ENCODE assay signal across 11 mouse cellular contexts in the genomic region with DNA sequence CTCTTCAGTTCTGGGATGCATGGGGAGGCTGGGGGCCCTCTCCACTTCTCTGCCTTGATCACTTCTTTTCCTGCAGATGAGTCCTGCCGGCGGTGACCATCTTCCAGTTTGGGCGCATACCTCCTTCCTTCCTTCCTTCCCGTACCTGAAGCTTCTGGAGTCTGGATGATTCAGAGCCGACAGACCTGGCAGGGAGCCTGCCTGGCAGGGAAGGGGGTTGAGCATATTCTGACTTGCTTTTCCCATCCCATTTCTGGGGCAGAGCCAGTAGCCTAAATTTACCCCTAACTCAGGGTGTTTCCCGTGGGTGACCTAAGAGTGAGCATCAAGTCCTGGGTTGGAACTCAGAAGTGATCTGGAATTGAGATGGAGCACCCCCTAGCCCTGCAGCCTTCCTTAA. TPM values are rescaled to one million over a fixed set of nuclear protein-coding genes. Genes with fewer than 3 reads are reported as not detected.
DNase-seq lines count a peak whose midpoint lies in the region; ATAC-seq and TF ChIP-seq lines count a peak whose summit lies in the region.
"Had no signal": no experiment of that assay in that cellular context is flagged by ENCODE, and none has a peak within 500 bp of the region (broad histone marks: within the 10 kb centered on the region; RNA-seq: fewer than 3 reads in every experiment).

No protein-coding gene starts in this region.

- intact Hi-C loops in left cerebral cortex, postnatal 14 days (cut with DNase I), result loop anchor here (5.0 kb wide), 1 partner anchor 137 kb away; no protein-coding TSS in a partner anchor

- H3K4me3 ChIP-seq in kidney, embryonic 14.5 days (ENCODE audit: low read length), result no peak overlapping the region
- H3K4me3 ChIP-seq in MEL (ENCODE audit: control insufficient read depth in 1 of 2, insufficient read depth in 1 of 2, low read depth in 2 of 2, low read length in 2 of 2), result no peak overlapping the region
- H3K4me3 ChIP-seq in intestine, embryonic 15.5 days (replicated peaks), result no peak overlapping the region

- peaks cover 5% of the 10 kb centered on the region for H3K79me2 ChIP-seq in MEL (ENCODE audit: control insufficient read depth, insufficient read depth, low read length, poor library complexity)

- H3K4me2 ChIP-seq in kidney, embryonic 14.5 days (replicated peaks; ENCODE audit: low read depth, low read length), result no peak overlapping the region
- no peak overlapping the region for H3K4me2 ChIP-seq in intestine, embryonic 15.5 days (replicated peaks)
- H3K4me2 ChIP-seq: hindbrain, embryonic 14.5 days; liver, embryonic 11.5 days had no signal

- no peak for TF ChIP-seq RAD21 in MEL (IDR thresholded peaks at IDR 0.05; ENCODE audit: low read depth, low read length)

- TF ChIP-seq EP300 in MEL (IDR thresholded peaks at IDR 0.05; ENCODE audit: low read depth in 1 of 2, low read length in 2 of 2), result no peak

- no peaks in the 10 kb centered on the region for H3K27me3 ChIP-seq in kidney, embryonic 14.5 days (ENCODE audit: control insufficient read depth, insufficient read depth, low read length)
- no peaks in the 10 kb centered on the region for H3K27me3 ChIP-seq in MEL (ENCODE audit: control insufficient read depth in 1 of 2, insufficient read depth in 2 of 2, low read length in 2 of 2)
- H3K27me3 ChIP-seq in intestine, embryonic 15.5 days (replicated peaks), result no peaks in the 10 kb centered on the region

- no peak for ATAC-seq in kidney, embryonic 14.5 days (ENCODE audit: low FRiP score, low TSS enrichment)
- no peak for ATAC-seq in intestine, embryonic 15.5 days
- ATAC-seq in CD4-positive, CD25-positive, alpha-beta regulatory T cell, adult 4 months, result no peak

- WGBS in kidney, embryonic 14.5 days, result 81% methylated on average over 6 of the region's 6 CpGs
- 89% methylated on average over 6 of the region's 6 CpGs for WGBS in intestine, embryonic 15.5 days

- no peak for TF ChIP-seq CTCF in MEL (IDR thresholded peaks at IDR 0.05 in 2 of 3, conservative IDR thresholded peaks at IDR 0.05 in 1 of 3; ENCODE audit: control insufficient read depth in 1 of 3, insufficient read depth in 1 of 3, low read depth in 2 of 3, low read length in 3 of 3, poor library complexity in 1 of 3, severe bottlenecking in 1 of 3)

- no peaks in the 10 kb centered on the region for H3K9me3 ChIP-seq in kidney, embryonic 14.5 days (ENCODE audit: control insufficient read depth, low read length)
- H3K9me3 ChIP-seq in MEL (replicated peaks; ENCODE audit: insufficient read depth, low read length), result no peaks in the 10 kb centered on the region
- H3K9me3 ChIP-seq in intestine, embryonic 15.5 days, result no peaks in the 10 kb centered on the region

- no peak overlapping the region for H3K27ac ChIP-seq in kidney, embryonic 14.5 days (ENCODE audit: low read depth, low read length)
- peak overlapping the region; percentile 65 for H3K27ac ChIP-seq in MEL (ENCODE audit: control insufficient read depth, low read depth, low read length)
- H3K27ac ChIP-seq in intestine, embryonic 15.5 days, result no peak overlapping the region
- H3K27ac ChIP-seq: hindbrain, embryonic 14.5 days had no signal

- DNase-seq in adrenal gland, adult 2 months, result peak; percentile 48
- no peak for DNase-seq in adrenal gland, adult 18-20 months (ENCODE audit: low spot score in 2 of 2)
- peak; percentile 35 for DNase-seq in kidney, adult 18-20 months
- DNase-seq in MEL (ENCODE audit: low read depth, low spot score), result no peak
- DNase-seq in left cerebral cortex, postnatal 14 days (ENCODE audit: low spot score in 2 of 2), result peak; percentile 44 to 63
- DNase-seq: spleen, adult 18-20 months had no signal

- H3K9ac ChIP-seq in kidney, embryonic 14.5 days (ENCODE audit: low read depth, low read length), result no peak overlapping the region
- H3K9ac ChIP-seq in MEL (ENCODE audit: control insufficient read depth, low read depth, low read length, poor library complexity, severe bottlenecking), result no peak overlapping the region
- H3K9ac ChIP-seq in intestine, embryonic 15.5 days, result no peak overlapping the region
- H3K9ac ChIP-seq: hindbrain, embryonic 14.5 days had no signal

- peaks cover 31% of the 10 kb centered on the region for H3K36me3 ChIP-seq in kidney, embryonic 14.5 days (ENCODE audit: control insufficient read depth, insufficient read depth, low read length)
- H3K36me3 ChIP-seq in MEL (ENCODE audit: control insufficient read depth in 1 of 2, insufficient read depth in 2 of 2, low read length in 2 of 2), result peaks cover 0 to 14% of the 10 kb centered on the region in 2 experiments; a peak in 2 of 4 replicates
- peaks cover 9% of the 10 kb centered on the region; the same call in 1 of the 2 replicates for H3K36me3 ChIP-seq in intestine, embryonic 15.5 days

- no peak for TF ChIP-seq POLR2A in MEL (IDR thresholded peaks at IDR 0.05; ENCODE audit: control insufficient read depth in 1 of 2, insufficient read depth in 1 of 2, low read depth in 1 of 2, low read length in 2 of 2, poor library complexity in 1 of 2)

- H3K4me1 ChIP-seq in kidney, embryonic 14.5 days (ENCODE audit: control insufficient read depth, insufficient read depth, low read length), result peaks cover 5% of the 10 kb centered on the region
- H3K4me1 ChIP-seq in MEL (ENCODE audit: control insufficient read depth in 1 of 2, insufficient read depth in 2 of 2, low read length in 2 of 2), result peaks cover 0 to 14% of the 10 kb centered on the region in 2 experiments; a peak in 3 of 4 replicates
- H3K4me1 ChIP-seq in intestine, embryonic 15.5 days (replicated peaks), result peaks cover 15% of the 10 kb centered on the region

RNA-seq across cellular contexts. Expression of a gene that starts 4.9 kb away (rescaled TPM):
- total RNA-seq in adrenal gland, adult 2 months (2021), result 10 to 100 TPM; 40.5 to 46.2 TPM
- 42.6 and 46.1 TPM in 2 replicates for polyA plus RNA-seq in adrenal gland, adult 2 months (2012; rRNA removed)
- 10 to 100 TPM; 43.3 to 48.3 TPM for total RNA-seq in adrenal gland, adult 18-20 months (2021)
- 37.8 and 50.0 TPM in 2 replicates for polyA plus RNA-seq in kidney, embryonic 14.5 days (2014; fragmentation: Nextera tagmentation; extraction: Ambion mirVana)
- 75.4 and 79.2 TPM in 2 replicates for total RNA-seq in MEL (2012; rRNA removed)
- polyA plus RNA-seq in MEL (2012; ENCODE audit: insufficient read depth in 1 of 2, insufficient read length in 2 of 2, low read depth in 1 of 2, low replicate concordance in 2 of 2, missing spikeins in 1 of 2), result 100 to 1,000 TPM in 1 of 2 experiments, not detected in 1; 101 TPM
- 10 to 100 TPM; 30.1 to 32.1 TPM for total RNA-seq in left cerebral cortex, postnatal 14 days (2021)
- 43.1 and 44.2 TPM in 2 replicates for polyA plus RNA-seq in intestine, embryonic 15.5 days (2015; fragmentation: Nextera tagmentation; extraction: Ambion mirVana)
- 10 to 100 TPM; 13.4 to 39.3 TPM for polyA plus RNA-seq in CD4-positive, CD25-positive, alpha-beta regulatory T cell, adult 4 months (2017; shearing (Covaris generic))

RNA-seq across cellular contexts. Expression of a gene that starts 9.3 kb away (rescaled TPM):
- total RNA-seq in adrenal gland, adult 2 months (2021), result 10 to 100 TPM; 27.3 to 42.6 TPM
- 37.3 and 45.3 TPM in 2 replicates for polyA plus RNA-seq in adrenal gland, adult 2 months (2012; rRNA removed)
- 10 to 100 TPM; 35.3 to 41.0 TPM for total RNA-seq in adrenal gland, adult 18-20 months (2021)
- polyA plus RNA-seq in kidney, embryonic 14.5 days (2014; fragmentation: Nextera tagmentation; extraction: Ambion mirVana), result 19.1 and 21.1 TPM in 2 replicates
- total RNA-seq in MEL (2012; rRNA removed), result 10.1 and 12.7 TPM in 2 replicates
- polyA plus RNA-seq in MEL (2012; ENCODE audit: insufficient read depth in 1 of 2, insufficient read length in 2 of 2, low read depth in 1 of 2, low replicate concordance in 2 of 2, missing spikeins in 1 of 2), result 10 to 100 TPM in 1 of 2 experiments, not detected in 1; 36.2 TPM
- total RNA-seq in left cerebral cortex, postnatal 14 days (2021), result 10 to 100 TPM; 12.8 to 14.1 TPM
- 19.6 TPM in 2 replicates for polyA plus RNA-seq in intestine, embryonic 15.5 days (2015; fragmentation: Nextera tagmentation; extraction: Ambion mirVana)
- 100 to 1,000 TPM; 222 to 223 TPM for polyA plus RNA-seq in CD4-positive, CD25-positive, alpha-beta regulatory T cell, adult 4 months (2017; shearing (Covaris generic))

RNA-seq across cellular contexts. Expression of a gene that starts 13.6 kb away (rescaled TPM):
- 1 to 10 TPM; 3.3 to 4.8 TPM for total RNA-seq in adrenal gland, adult 2 months (2021)
- polyA plus RNA-seq in adrenal gland, adult 2 months (2012; rRNA removed), result 9.3 and 11.7 TPM in 2 replicates
- 1 to 10 TPM; 2.3 TPM for total RNA-seq in adrenal gland, adult 18-20 months (2021)
- polyA plus RNA-seq in kidney, embryonic 14.5 days (2014; fragmentation: Nextera tagmentation; extraction: Ambion mirVana), result 53.2 and 65.2 TPM in 2 replicates
- total RNA-seq in MEL (2012; rRNA removed), result 11.1 and 13.7 TPM in 2 replicates
- 10 to 100 TPM in 1 of 2 experiments, not detected in 1; 49.9 TPM for polyA plus RNA-seq in MEL (2012; ENCODE audit: insufficient read depth in 1 of 2, insufficient read length in 2 of 2, low read depth in 1 of 2, low replicate concordance in 2 of 2, missing spikeins in 1 of 2)
- total RNA-seq in left cerebral cortex, postnatal 14 days (2021), result 1 to 10 TPM; 5.1 TPM
- 48.5 and 51.7 TPM in 2 replicates for polyA plus RNA-seq in intestine, embryonic 15.5 days (2015; fragmentation: Nextera tagmentation; extraction: Ambion mirVana)
- 10 to 100 TPM; 35.5 to 43.5 TPM for polyA plus RNA-seq in CD4-positive, CD25-positive, alpha-beta regulatory T cell, adult 4 months (2017; shearing (Covaris generic))

RNA-seq across cellular contexts. Expression of a gene that starts 22.5 kb away (rescaled TPM):
- total RNA-seq in adrenal gland, adult 2 months (2021), result 10 to 100 TPM; 51.6 to 52.6 TPM
- polyA plus RNA-seq in adrenal gland, adult 2 months (2012; rRNA removed), result 112 and 122 TPM in 2 replicates
- total RNA-seq in adrenal gland, adult 18-20 months (2021), result 10 to 100 TPM; 49.5 to 53.8 TPM
- polyA plus RNA-seq in kidney, embryonic 14.5 days (2014; fragmentation: Nextera tagmentation; extraction: Ambion mirVana), result 36.2 and 41.5 TPM in 2 replicates
- total RNA-seq in MEL (2012; rRNA removed), result 10.9 and 11.4 TPM in 2 replicates
- 100 to 1,000 TPM in 1 of 2 experiments, not detected in 1; 106 TPM for polyA plus RNA-seq in MEL (2012; ENCODE audit: insufficient read depth in 1 of 2, insufficient read length in 2 of 2, low read depth in 1 of 2, low replicate concordance in 2 of 2, missing spikeins in 1 of 2)
- 10 to 100 TPM; 65.2 to 66.9 TPM for total RNA-seq in left cerebral cortex, postnatal 14 days (2021)
- polyA plus RNA-seq in intestine, embryonic 15.5 days (2015; fragmentation: Nextera tagmentation; extraction: Ambion mirVana), result 25.5 and 31.9 TPM in 2 replicates
- 10 to 100 TPM; 12.6 to 15.3 TPM for polyA plus RNA-seq in CD4-positive, CD25-positive, alpha-beta regulatory T cell, adult 4 months (2017; shearing (Covaris generic))

RNA-seq across cellular contexts. Expression of a gene that starts 33.4 kb away (rescaled TPM):
- total RNA-seq in adrenal gland, adult 2 months (2021), result 10 to 100 TPM; 15.4 to 20.8 TPM
- 3.6 and 5.9 TPM in 2 replicates for polyA plus RNA-seq in adrenal gland, adult 2 months (2012; rRNA removed)
- total RNA-seq in adrenal gland, adult 18-20 months (2021), result 10 to 100 TPM; 11.5 to 16.7 TPM
- polyA plus RNA-seq in kidney, embryonic 14.5 days (2014; fragmentation: Nextera tagmentation; extraction: Ambion mirVana), result 13.1 and 16.5 TPM in 2 replicates
- 15.0 and 17.2 TPM in 2 replicates for total RNA-seq in MEL (2012; rRNA removed)
- polyA plus RNA-seq in MEL (2012; ENCODE audit: insufficient read depth in 1 of 2, insufficient read length in 2 of 2, low read depth in 1 of 2, low replicate concordance in 2 of 2, missing spikeins in 1 of 2), result 10 to 100 TPM; 46.6 to 77.9 TPM
- total RNA-seq in left cerebral cortex, postnatal 14 days (2021), result 10 to 100 TPM; 10.7 to 14.6 TPM
- polyA plus RNA-seq in intestine, embryonic 15.5 days (2015; fragmentation: Nextera tagmentation; extraction: Ambion mirVana), result 14.9 and 16.1 TPM in 2 replicates
- 10 to 100 TPM; 10.9 to 13.2 TPM for polyA plus RNA-seq in CD4-positive, CD25-positive, alpha-beta regulatory T cell, adult 4 months (2017; shearing (Covaris generic))

Comparison
In these comparisons a context has a peak if more than half of its experiments do, and no peak if none do; other contexts are left out.
1. DNase-seq: peak in adrenal gland, adult 2 months (single experiment), kidney, adult 18-20 months (single experiment) and left cerebral cortex, postnatal 14 days (2 of 2); none in adrenal gland, adult 18-20 months (0 of 2) and MEL (single experiment).